Comparison of ENCODE assay signal across 23 mouse cellular contexts in the genomic region with DNA sequence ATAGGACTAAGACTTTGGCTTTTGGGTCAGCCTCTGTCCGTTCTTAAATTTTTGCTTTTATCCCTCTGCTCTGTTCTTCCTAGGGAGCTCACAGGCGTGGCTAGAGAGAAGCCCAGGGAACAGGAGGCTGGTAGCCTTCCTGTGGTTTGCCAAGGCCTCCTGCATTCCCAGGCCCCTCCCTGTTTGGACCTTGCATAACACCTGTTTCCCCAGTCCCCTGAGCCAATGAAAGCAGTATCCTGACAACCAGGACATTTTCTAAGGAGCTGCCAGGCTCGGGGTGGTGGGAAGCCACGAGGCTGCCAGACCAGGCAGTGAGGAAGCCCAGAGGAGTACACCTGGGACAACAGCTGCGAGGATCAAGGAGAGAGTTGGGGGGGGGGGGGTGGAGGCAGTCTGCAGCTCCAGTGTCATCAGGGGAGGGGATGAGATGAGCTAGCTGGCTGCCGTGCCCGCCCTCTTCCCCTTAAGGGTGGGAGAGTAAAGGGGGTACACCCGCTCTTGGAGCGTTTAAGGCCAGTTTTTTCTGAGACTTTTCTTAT. TPM values are rescaled to one million over a fixed set of nuclear protein-coding genes. Genes with fewer than 3 reads are reported as not detected.
A peak's percentile ranks its signal among the peaks of the same experiment; 100 is the strongest.
DNase-seq lines count a peak whose midpoint lies in the region; ATAC-seq lines count a peak whose summit lies in the region.
"Had no signal": no experiment of that assay in that cellular context is flagged by ENCODE, and none has a peak within 500 bp of the region (broad histone marks: within the 10 kb centered on the region; RNA-seq: fewer than 3 reads in every experiment).

No protein-coding gene starts in this region.

- no peak for ATAC-seq in forebrain, embryonic 11.5 days (replicated peaks; ENCODE audit: low FRiP score)
- ATAC-seq in hindbrain, embryonic 12.5 days (ENCODE audit: low FRiP score), result no peak
- ATAC-seq: forebrain, embryonic 16.5 days; hindbrain, postnatal 0 days had no signal

- no peak overlapping the region for H3K9ac ChIP-seq in forebrain, embryonic 11.5 days (ENCODE audit: low read length)
- H3K9ac ChIP-seq in hindbrain, embryonic 12.5 days, result no peak overlapping the region
- H3K9ac ChIP-seq: forebrain, embryonic 12.5 days; heart, embryonic 13.5 days; hindbrain, embryonic 13.5 days had no signal

- H3K27me3 ChIP-seq in forebrain, embryonic 10.5 days (ENCODE audit: poor library complexity, severe bottlenecking), result peaks cover 87% of the 10 kb centered on the region
- no peaks in the 10 kb centered on the region for H3K27me3 ChIP-seq in forebrain, embryonic 11.5 days (ENCODE audit: control insufficient read depth, insufficient read depth, low read length)
- peaks cover 81% of the 10 kb centered on the region for H3K27me3 ChIP-seq in hindbrain, embryonic 10.5 days (ENCODE audit: insufficient read depth, poor library complexity, severe bottlenecking)
- H3K27me3 ChIP-seq in hindbrain, embryonic 12.5 days, result peaks cover 32% of the 10 kb centered on the region

- no peak for DNase-seq in forebrain, embryonic 10.5 days (ENCODE audit: extremely low spot score, low spot score)
- DNase-seq in forebrain, embryonic 11.5 days (ENCODE audit: low spot score), result no peak
- DNase-seq in hindbrain, embryonic 10.5 days (ENCODE audit: low spot score), result no peak
- DNase-seq in R1 (ENCODE audit: low read depth, low spot score), result peak; percentile 20
- peak; percentile 53 for DNase-seq in lung, postnatal 36 days
- no peak for DNase-seq in frontal cortex, adult 2 months (ENCODE audit: extremely low spot score in 1 of 2, low spot score in 1 of 2)
- DNase-seq in kidney, postnatal 36 days, result no peak
- DNase-seq: adrenal gland, adult 2 months; adrenal gland, postnatal 25 days; cerebellum, adult 18-20 months; cerebellum, adult 9-11 months; cerebellum, postnatal 36 days; heart, adult 11 months; heart, postnatal 36 days had no signal

- no peak overlapping the region for H3K4me3 ChIP-seq in forebrain, embryonic 10.5 days
- no peak overlapping the region for H3K4me3 ChIP-seq in forebrain, embryonic 11.5 days (ENCODE audit: low read depth, low read length)
- H3K4me3 ChIP-seq in hindbrain, embryonic 10.5 days, result no peak overlapping the region
- H3K4me3 ChIP-seq in hindbrain, embryonic 12.5 days, result no peak overlapping the region
- H3K4me3 ChIP-seq: erythroblast, embryonic 14.5 days; forebrain, embryonic 12.5 days; heart, embryonic 13.5 days; hindbrain, embryonic 13.5 days had no signal

- H3K9me3 ChIP-seq in forebrain, embryonic 10.5 days, result no peaks in the 10 kb centered on the region
- H3K9me3 ChIP-seq in forebrain, embryonic 11.5 days (ENCODE audit: control insufficient read depth, low read length), result no peaks in the 10 kb centered on the region
- no peaks in the 10 kb centered on the region for H3K9me3 ChIP-seq in hindbrain, embryonic 10.5 days
- H3K9me3 ChIP-seq in hindbrain, embryonic 12.5 days (replicated peaks), result no peaks in the 10 kb centered on the region
- H3K9me3 ChIP-seq: forebrain, embryonic 12.5 days; heart, embryonic 13.5 days; hindbrain, embryonic 13.5 days had no signal

- peaks cover 6% of the 10 kb centered on the region; the same call in 1 of the 2 replicates for H3K36me3 ChIP-seq in forebrain, embryonic 10.5 days (replicated peaks)
- no peaks in the 10 kb centered on the region for H3K36me3 ChIP-seq in forebrain, embryonic 11.5 days (ENCODE audit: control insufficient read depth, insufficient read depth, low read length)
- H3K36me3 ChIP-seq in hindbrain, embryonic 10.5 days, result peaks cover 55% of the 10 kb centered on the region
- no peaks in the 10 kb centered on the region for H3K36me3 ChIP-seq in hindbrain, embryonic 12.5 days
- H3K36me3 ChIP-seq: forebrain, embryonic 12.5 days; heart, embryonic 13.5 days; hindbrain, embryonic 13.5 days had no signal

- H3K27ac ChIP-seq in forebrain, embryonic 10.5 days, result 0 out of 2 replicates have a peak overlapping the region, but pooled peaks have one; percentile 13
- no peak overlapping the region for H3K27ac ChIP-seq in forebrain, embryonic 11.5 days (ENCODE audit: low read depth, low read length)
- H3K27ac ChIP-seq in hindbrain, embryonic 10.5 days, result 0 out of 2 replicates have a peak overlapping the region, but pooled peaks have one; percentile 3
- H3K27ac ChIP-seq in hindbrain, embryonic 12.5 days, result no peak overlapping the region
- H3K27ac ChIP-seq: forebrain, embryonic 12.5 days; heart, embryonic 13.5 days; hindbrain, embryonic 13.5 days; hindbrain, postnatal 0 days had no signal

- peaks cover 15% of the 10 kb centered on the region for H3K4me1 ChIP-seq in forebrain, embryonic 10.5 days
- no peaks in the 10 kb centered on the region for H3K4me1 ChIP-seq in forebrain, embryonic 11.5 days (replicated peaks; ENCODE audit: control insufficient read depth, insufficient read depth, low read length)
- peaks cover 19% of the 10 kb centered on the region for H3K4me1 ChIP-seq in hindbrain, embryonic 10.5 days (replicated peaks)
- peaks cover 4% of the 10 kb centered on the region; the same call in 1 of the 2 replicates for H3K4me1 ChIP-seq in hindbrain, embryonic 12.5 days
- H3K4me1 ChIP-seq: forebrain, embryonic 12.5 days; heart, embryonic 13.5 days had no signal

- WGBS in forebrain, embryonic 10.5 days, result 63% methylated on average over 9 of the region's 9 CpGs
- WGBS in forebrain, embryonic 11.5 days, result 65% methylated on average over 9 of the region's 9 CpGs
- 63% methylated on average over 9 of the region's 9 CpGs for WGBS in hindbrain, embryonic 10.5 days
- WGBS in hindbrain, embryonic 12.5 days, result 62% methylated on average over 9 of the region's 9 CpGs

- no peak overlapping the region for H3K4me2 ChIP-seq in forebrain, embryonic 11.5 days (ENCODE audit: low read depth, low read length, severe bottlenecking)
- H3K4me2 ChIP-seq in hindbrain, embryonic 12.5 days (replicated peaks), result no peak overlapping the region
- H3K4me2 ChIP-seq: forebrain, embryonic 12.5 days; heart, embryonic 13.5 days; hindbrain, embryonic 13.5 days had no signal

RNA-seq across cellular contexts. Expression of a gene that starts 50.3 kb away (rescaled TPM):
- 2.2 and 2.4 TPM in 2 replicates for polyA plus RNA-seq in forebrain, embryonic 10.5 days (2016; fragmentation: Nextera tagmentation; extraction: Ambion mirVana)
- 0.57 and 0.73 TPM in 2 replicates for polyA plus RNA-seq in forebrain, embryonic 11.5 days (2014; fragmentation: Nextera tagmentation; extraction: Ambion mirVana)
- polyA plus RNA-seq in hindbrain, embryonic 10.5 days (2016; fragmentation: Nextera tagmentation; extraction: Ambion mirVana), result 2.3 and 2.6 TPM in 2 replicates
- polyA plus RNA-seq in hindbrain, embryonic 12.5 days (2016; fragmentation: Nextera tagmentation; extraction: Ambion mirVana), result 1.1 and 1.6 TPM in 2 replicates
- polyA plus RNA-seq in frontal cortex, adult 2 months (2012; rRNA removed), result 0.02 TPM in 1 of 2 replicates, not detected in the other
- polyA plus RNA-seq: adrenal gland, adult 2 months; erythroblast, embryonic 14.5 days; forebrain, embryonic 16.5 days; heart, embryonic 13.5 days; heart, postnatal 0 days; intestine, embryonic 14.5 days had no signal

Comparison
In these comparisons a context has a peak if more than half of its experiments do, and no peak if none do; other contexts are left out.
1. H3K27ac ChIP-seq: peak in forebrain, embryonic 10.5 days (single experiment) and hindbrain, embryonic 10.5 days (single experiment); none in forebrain, embryonic 11.5 days (single experiment) and hindbrain, embryonic 12.5 days (single experiment).
2. DNase-seq: peak in R1 (single experiment) and lung, postnatal 36 days (single experiment); none in forebrain, embryonic 10.5 days (single experiment), forebrain, embryonic 11.5 days (single experiment), hindbrain, embryonic 10.5 days (single experiment), frontal cortex, adult 2 months (0 of 2) and kidney, postnatal 36 days (0 of 2).